Mouse (Mus musculus): ENCODE measurements around the gene Dmrt2.

Gene Dmrt2

DNA sequence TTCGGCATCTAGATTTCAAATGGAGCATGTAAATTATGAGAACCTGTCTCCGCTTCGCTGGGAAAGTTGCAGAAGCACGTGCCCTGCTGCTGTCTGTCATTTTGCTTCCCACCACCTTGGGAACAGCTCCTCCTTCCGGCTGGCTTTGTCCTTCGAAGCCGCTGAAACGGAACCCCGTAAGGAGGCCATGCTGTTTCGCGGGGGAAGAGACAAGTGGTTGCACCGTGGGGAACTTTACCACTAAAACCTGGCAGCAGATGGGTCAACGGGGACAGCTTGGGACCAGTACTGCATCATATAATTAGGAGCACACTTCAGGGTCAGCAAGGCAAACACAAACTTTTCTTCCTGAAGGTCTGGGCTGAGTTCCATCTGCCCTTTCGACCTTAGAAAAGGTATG, 26.6 kb downstream of the Dmrt2 start:
- no peak for DNase-seq

DNA sequence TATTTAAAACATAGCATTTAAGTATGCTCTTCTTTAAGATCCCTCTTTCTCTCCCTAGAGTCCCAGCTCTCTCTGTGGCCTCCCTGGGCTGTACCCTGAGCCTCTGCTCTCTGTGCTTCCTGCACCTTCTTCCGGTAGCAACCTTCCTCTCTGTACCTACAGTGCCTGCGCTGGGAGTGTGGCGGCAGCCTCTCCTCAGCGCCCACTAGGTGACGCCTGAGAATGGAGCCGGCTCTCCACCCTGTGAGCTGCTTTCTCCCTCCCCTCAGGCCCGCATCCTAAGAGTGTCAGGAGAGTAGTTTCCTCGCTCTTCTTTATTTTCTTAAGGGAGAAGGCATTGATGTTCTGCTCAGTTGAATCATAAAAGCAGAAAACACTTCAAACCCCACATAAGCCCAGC, 41.2 kb downstream of the Dmrt2 start:
- DNase-seq = no peak

DNA sequence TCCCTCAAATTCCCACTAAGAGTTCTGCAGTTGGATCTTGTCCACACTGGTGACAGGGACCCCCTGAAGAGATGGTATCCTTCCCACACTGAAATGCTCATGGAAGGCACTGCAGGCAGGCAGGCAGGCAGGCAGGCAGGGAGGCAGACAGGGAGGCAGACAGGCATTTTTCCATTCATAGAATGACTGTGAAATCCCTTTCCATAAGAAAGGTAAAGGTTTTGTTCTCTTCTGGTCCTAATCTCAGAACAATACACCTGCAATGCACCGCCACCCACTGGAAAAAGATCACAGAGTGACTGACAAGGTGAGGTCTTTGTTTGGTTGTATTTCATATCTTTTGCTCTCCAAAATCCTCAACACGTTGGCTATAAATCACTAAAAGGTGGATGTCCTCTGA, 42.7 kb downstream of the Dmrt2 start:
- DNase-seq = no peak

DNA sequence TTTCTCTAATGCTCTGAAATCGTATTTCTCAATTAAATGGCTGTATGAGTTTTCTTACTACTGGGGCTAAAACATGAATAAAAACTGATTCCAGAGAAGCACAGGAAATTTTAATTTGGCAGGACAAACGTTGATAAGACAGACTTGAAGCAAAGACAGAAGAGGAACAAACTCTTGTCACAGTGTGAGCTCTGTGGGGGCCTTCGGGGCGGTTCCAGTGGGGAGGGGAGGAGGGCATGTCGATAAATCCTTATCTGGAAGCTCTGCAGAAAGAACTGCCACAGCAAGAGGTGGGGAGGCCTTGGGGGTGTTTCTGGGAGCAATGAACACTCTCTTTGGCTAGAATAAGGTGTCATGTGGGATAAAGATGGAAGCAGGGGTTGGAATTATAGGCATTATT, 50.4 kb downstream of the Dmrt2 start:
- no peak for DNase-seq

All from lung, postnatal 36 days (tissue).